Mouse (Mus musculus): ENCODE measurements around the gene Mb21d2. TPM values are rescaled to one million over a fixed set of nuclear protein-coding genes. Genes with fewer than 3 reads are reported as not detected.

Gene Mb21d2
- polyA plus RNA-seq, 1 experiment, result 0.55 TPM

GRCm38 (mm10) chr16:28859009-28859288 lies 70.5 kb downstream of the Mb21d2 start:
- peak overlapping the region; percentile 9; the same call in 1 of the 2 replicates for H3K4me3 ChIP-seq (ENCODE audit: insufficient read depth, low read depth, low read length)
- no peak overlapping the region for H3K27ac ChIP-seq (replicated peaks; ENCODE audit: low read depth, low read length)
- H3K4me1 ChIP-seq (ENCODE audit: control insufficient read depth, insufficient read depth, insufficient read length, low read length), result peaks cover 5% of the 10 kb centered on the region; the same call in 1 of the 2 replicates

GRCm38 (mm10) chr16:28858210-28859008 lies 71.1 kb downstream of the Mb21d2 start:
- peak overlapping the region; percentile 9; the same call in 1 of the 2 replicates for H3K4me3 ChIP-seq (ENCODE audit: insufficient read depth, low read depth, low read length)
- peaks cover 5% of the 10 kb centered on the region; the same call in 1 of the 2 replicates for H3K4me1 ChIP-seq (ENCODE audit: control insufficient read depth, insufficient read depth, insufficient read length, low read length)
- no peak overlapping the region for H3K27ac ChIP-seq (replicated peaks; ENCODE audit: low read depth, low read length)

- no peaks in the 10 kb centered on the region for H3K4me1 ChIP-seq (ENCODE audit: control insufficient read depth, insufficient read depth, insufficient read length, low read length)
- H3K27ac ChIP-seq (replicated peaks; ENCODE audit: low read depth, low read length), result no peak overlapping the region
- H3K4me3 ChIP-seq (ENCODE audit: insufficient read depth, low read depth, low read length), result peak overlapping the region; percentile 44
Measured at GRCm38 (mm10) chr16:28851409-28851821, 78.1 kb downstream of the Mb21d2 start.

GRCm38 (mm10) chr16:28850881-28851280 lies 78.6 kb downstream of the Mb21d2 start:
- Histone ChIP-seq H3K4me3 (ENCODE audit: insufficient read depth, low read depth, low read length) (peak overlapping the region; percentile 44), H3K4me1 (ENCODE audit: control insufficient read depth, insufficient read depth, insufficient read length, low read length) (no peaks in the 10 kb centered on the region), H3K27ac (replicated peaks; ENCODE audit: low read depth, low read length) (no peak overlapping the region)

GRCm38 (mm10) chr16:28846123-28846522 lies 83.3 kb downstream of the Mb21d2 start:
- Histone ChIP-seq H3K27ac (replicated peaks; ENCODE audit: low read depth, low read length) (no peak overlapping the region), H3K4me1 (ENCODE audit: control insufficient read depth, insufficient read depth, insufficient read length, low read length) (peaks cover 3% of the 10 kb centered on the region), H3K4me3 (ENCODE audit: insufficient read depth, low read depth, low read length) (no peak overlapping the region)

GRCm38 (mm10) chr16:28845336-28845735 lies 84.1 kb downstream of the Mb21d2 start:
- no peak overlapping the region for H3K27ac ChIP-seq (replicated peaks; ENCODE audit: low read depth, low read length)
- peaks cover 3% of the 10 kb centered on the region for H3K4me1 ChIP-seq (ENCODE audit: control insufficient read depth, insufficient read depth, insufficient read length, low read length)
- H3K4me3 ChIP-seq (ENCODE audit: insufficient read depth, low read depth, low read length), result no peak overlapping the region

GRCm38 (mm10) chr16:28841102-28841501 lies 88.4 kb downstream of the Mb21d2 start:
- Histone ChIP-seq H3K4me1 (ENCODE audit: control insufficient read depth, insufficient read depth, insufficient read length, low read length) (peaks cover 3% of the 10 kb centered on the region), H3K27ac (replicated peaks; ENCODE audit: low read depth, low read length) (no peak overlapping the region; the same call in 1 of the 2 replicates)

GRCm38 (mm10) chr16:28840075-28840974 lies 89.1 kb downstream of the Mb21d2 start:
- Histone ChIP-seq H3K4me3 (ENCODE audit: insufficient read depth, low read depth, low read length) (no peak overlapping the region), H3K27ac (replicated peaks; ENCODE audit: low read depth, low read length) (no peak overlapping the region)

More at GRCm38 (mm10) chr16:28841102-28841501, 88.4 kb downstream of the Mb21d2 start:
- no peak overlapping the region for H3K4me3 ChIP-seq (ENCODE audit: insufficient read depth, low read depth, low read length)

GRCm38 (mm10) chr16:28839575-28839974 lies 89.9 kb downstream of the Mb21d2 start:
- Histone ChIP-seq H3K27ac (replicated peaks; ENCODE audit: low read depth, low read length) (no peak overlapping the region), H3K4me3 (ENCODE audit: insufficient read depth, low read depth, low read length) (no peak overlapping the region), H3K4me1 (ENCODE audit: control insufficient read depth, insufficient read depth, insufficient read length, low read length) (peaks cover 3% of the 10 kb centered on the region)

More at GRCm38 (mm10) chr16:28840075-28840974, 89.1 kb downstream of the Mb21d2 start:
- H3K4me1 ChIP-seq (ENCODE audit: control insufficient read depth, insufficient read depth, insufficient read length, low read length), result peaks cover 3% of the 10 kb centered on the region

GRCm38 (mm10) chr16:28838016-28838415 lies 91.5 kb downstream of the Mb21d2 start:
- Histone ChIP-seq H3K27ac (replicated peaks; ENCODE audit: low read depth, low read length) (no peak overlapping the region), H3K4me1 (ENCODE audit: control insufficient read depth, insufficient read depth, insufficient read length, low read length) (peaks cover 3% of the 10 kb centered on the region), H3K4me3 (ENCODE audit: insufficient read depth, low read depth, low read length) (no peak overlapping the region)

- Histone ChIP-seq H3K4me3 (ENCODE audit: insufficient read depth, low read depth, low read length) (no peak overlapping the region), H3K27ac (replicated peaks; ENCODE audit: low read depth, low read length) (no peak overlapping the region), H3K4me1 (ENCODE audit: control insufficient read depth, insufficient read depth, insufficient read length, low read length) (no peaks in the 10 kb centered on the region)
Measured at GRCm38 (mm10) chr16:28832085-28832635, 97.3 kb downstream of the Mb21d2 start.

- Histone ChIP-seq H3K4me3 (ENCODE audit: insufficient read depth, low read depth, low read length) (no peak overlapping the region), H3K4me1 (ENCODE audit: control insufficient read depth, insufficient read depth, insufficient read length, low read length) (no peaks in the 10 kb centered on the region), H3K27ac (replicated peaks; ENCODE audit: low read depth, low read length) (no peak overlapping the region)
Measured at GRCm38 (mm10) chr16:28829263-28829955, 100.1 kb downstream of the Mb21d2 start.

GRCm38 (mm10) chr16:28824781-28825180 lies 104.7 kb downstream of the Mb21d2 start:
- Histone ChIP-seq H3K27ac (replicated peaks; ENCODE audit: low read depth, low read length) (no peak overlapping the region), H3K4me1 (ENCODE audit: control insufficient read depth, insufficient read depth, insufficient read length, low read length) (no peaks in the 10 kb centered on the region), H3K4me3 (ENCODE audit: insufficient read depth, low read depth, low read length) (no peak overlapping the region)

- Histone ChIP-seq H3K27ac (replicated peaks; ENCODE audit: low read depth, low read length) (no peak overlapping the region), H3K4me1 (ENCODE audit: control insufficient read depth, insufficient read depth, insufficient read length, low read length) (no peaks in the 10 kb centered on the region), H3K4me3 (ENCODE audit: insufficient read depth, low read depth, low read length) (no peak overlapping the region)
Measured at GRCm38 (mm10) chr16:28821774-28822173, 107.7 kb downstream of the Mb21d2 start.

All from brown adipose tissue, adult 24 weeks (tissue).